Mouse (Mus musculus): ENCODE measurements at regions not wholly inside any gene's neighbourhood (a gene's known extent, or its start where the extent isn't known, plus 50 kb on each side); places are given as distances from the start of the nearest gene placed in this dataset.

- no peak for DNase-seq
These were observed 655.4 kb upstream of the Auts2 start for GRCm38 (mm10) chr5:133198546-133198945.

DNA sequence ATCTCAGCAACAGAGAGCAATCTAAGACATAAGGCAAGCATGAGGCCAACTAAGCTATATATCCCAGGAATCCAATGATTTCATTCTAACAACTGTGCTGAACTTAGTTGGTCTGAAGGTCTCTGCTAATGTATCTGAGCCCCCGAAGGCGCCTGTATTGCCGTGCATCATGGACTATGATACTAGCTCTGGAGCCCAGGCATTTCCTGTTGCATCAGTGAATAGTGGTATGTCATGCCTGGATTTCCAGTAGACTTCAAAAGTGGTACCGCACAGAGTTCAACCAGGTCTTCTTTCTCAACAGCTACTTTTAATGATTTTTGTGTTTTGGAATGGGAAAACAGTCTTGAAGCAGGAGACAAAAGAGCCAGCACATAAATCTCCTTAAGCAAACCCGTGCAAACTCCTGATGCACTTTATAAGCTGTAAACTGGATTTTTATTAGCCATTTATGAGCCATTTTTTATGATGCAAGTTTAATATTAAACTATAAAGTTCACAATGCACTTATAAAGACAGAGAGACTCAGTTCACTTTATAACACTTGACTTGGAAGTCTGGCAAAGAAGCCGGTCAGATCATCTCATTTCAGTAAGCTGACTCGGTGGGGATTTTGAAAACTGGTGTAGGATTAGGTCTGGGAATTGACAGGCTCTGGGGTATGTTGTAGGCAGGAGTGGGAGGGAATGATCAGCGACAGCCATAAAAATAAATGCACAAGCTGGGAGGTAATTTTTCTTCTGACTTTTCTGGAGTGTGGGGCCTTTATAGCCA, 646.8 kb upstream of the Auts2 start:
- no peak for DNase-seq

DNA sequence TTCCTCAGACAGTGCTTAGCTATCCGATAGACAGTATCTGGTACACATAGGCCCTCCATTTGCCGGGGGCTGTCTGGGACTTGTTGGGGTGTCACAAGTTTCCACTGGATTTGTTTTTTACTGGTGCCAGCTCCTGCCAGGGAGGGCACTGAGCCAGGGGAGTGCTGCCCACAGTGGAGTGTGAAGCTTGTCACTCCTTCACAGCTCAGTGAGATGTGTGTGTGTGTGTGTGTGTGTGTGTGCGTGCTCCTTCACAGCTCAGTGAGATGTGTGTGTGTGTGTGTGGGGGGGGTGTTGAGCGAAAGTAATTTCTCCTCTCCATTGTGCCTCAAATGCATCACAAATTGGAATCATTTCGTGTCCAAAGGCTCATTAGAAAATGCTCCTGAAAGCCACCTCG, 632.5 kb upstream of the Auts2 start:
- DNase-seq = no peak

DNA sequence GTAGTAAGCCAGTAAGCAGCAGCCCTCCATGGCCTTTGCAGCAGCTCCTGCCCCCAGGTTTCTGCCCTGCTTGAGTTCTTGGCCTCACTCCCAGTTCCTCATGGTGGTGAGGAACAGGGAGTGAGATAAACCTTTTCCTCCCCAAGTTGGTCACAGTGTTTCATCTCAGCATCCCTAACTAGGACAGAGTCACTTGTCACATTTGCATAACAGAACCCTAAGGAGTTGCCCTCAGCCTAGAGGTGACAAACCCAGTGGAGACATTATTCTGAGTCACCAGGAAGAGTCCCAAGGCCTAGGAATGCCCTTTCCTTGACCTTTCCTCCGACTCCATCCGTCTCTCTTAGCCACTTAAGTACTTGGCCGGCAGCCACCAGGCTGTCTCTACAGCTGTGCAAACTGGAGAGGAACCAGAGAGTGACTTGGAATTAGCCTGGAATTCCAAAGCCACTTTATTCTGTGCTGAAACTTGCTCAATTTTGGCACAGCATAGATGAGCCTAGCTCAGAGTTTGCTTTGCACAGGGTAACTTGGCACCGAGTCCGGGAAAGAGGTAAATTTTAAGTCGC, 630.1 kb upstream of the Auts2 start:
- DNase-seq = no peak

- DNase-seq = no peak
These were observed 629.5 kb upstream of the Auts2 start for GRCm38 (mm10) chr5:133172686-133173085.

DNA sequence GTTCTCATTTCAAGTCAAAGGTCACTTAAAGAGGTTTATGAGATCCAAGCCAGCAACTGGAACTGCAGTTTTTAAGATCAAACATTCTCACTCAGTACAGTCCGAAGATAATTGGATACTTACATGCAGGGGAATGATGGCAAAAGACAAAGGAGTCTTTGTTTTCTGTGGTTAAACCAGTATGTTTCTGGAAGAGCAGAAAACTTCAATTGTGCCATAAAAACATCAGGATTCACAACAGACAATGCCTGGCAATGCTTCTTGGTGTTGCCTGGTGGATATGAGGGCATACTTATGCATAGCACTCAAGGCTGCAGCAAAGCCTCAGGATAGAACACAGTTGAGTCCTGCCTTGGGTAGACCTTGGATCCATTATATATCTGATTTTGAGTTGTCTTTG, 628.1 kb upstream of the Auts2 start:
- DNase-seq = no peak

DNA sequence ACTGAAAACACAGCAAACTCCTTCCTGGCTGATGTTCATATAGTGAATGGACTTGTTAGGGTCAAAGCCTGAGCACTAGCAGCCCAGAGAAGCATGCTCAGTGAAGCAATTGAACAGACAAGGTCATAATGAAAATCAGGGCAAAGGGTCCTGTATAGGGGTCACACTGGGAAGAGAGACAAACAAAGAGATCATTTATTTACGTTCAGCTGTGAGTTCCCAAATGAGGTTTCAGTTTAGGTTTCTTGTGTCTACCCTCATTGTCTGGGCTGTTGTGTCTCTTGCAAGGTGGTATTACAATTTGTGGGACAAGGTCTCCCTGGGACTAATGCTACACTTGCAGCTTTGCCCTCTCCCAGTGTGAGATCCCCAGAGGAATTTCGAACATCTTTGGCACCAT, 624.4 kb upstream of the Auts2 start:
- DNase-seq = no peak

DNA sequence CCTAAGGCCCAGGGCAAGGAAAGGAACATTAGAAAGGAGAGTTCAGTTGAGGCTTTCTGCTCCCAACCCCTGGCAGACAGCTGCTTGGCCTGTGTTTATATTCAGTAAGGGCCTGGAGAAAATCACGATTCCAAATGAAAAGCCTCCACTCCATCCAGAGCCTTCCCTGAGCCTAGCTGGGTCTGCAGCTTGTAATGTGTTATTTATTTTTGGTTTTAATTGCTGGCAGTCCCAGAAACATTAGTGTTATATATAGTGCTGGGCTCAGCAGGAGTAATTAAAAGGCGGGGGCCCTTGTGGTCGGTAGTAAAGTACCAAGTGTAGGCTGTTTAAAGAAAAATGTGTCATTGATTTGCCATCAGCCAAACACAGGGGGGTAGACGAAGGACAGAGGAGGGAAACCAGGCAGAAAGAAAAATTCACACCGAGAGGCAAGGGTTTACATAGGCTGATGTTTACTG, 623.9 kb upstream of the Auts2 start:
- DNase-seq = no peak

GRCm38 (mm10) chr5:133156115-133156857, 613.1 kb upstream of the Auts2 start:
- no peak for DNase-seq

GRCm38 (mm10) chr5:133145996-133146395, 602.9 kb upstream of the Auts2 start:
- DNase-seq = no peak

- no peak for DNase-seq
These were observed 600.5 kb upstream of the Auts2 start for GRCm38 (mm10) chr5:133143679-133144078.

GRCm38 (mm10) chr5:133142401-133143115, 599.4 kb upstream of the Auts2 start:
- DNase-seq = no peak

DNA sequence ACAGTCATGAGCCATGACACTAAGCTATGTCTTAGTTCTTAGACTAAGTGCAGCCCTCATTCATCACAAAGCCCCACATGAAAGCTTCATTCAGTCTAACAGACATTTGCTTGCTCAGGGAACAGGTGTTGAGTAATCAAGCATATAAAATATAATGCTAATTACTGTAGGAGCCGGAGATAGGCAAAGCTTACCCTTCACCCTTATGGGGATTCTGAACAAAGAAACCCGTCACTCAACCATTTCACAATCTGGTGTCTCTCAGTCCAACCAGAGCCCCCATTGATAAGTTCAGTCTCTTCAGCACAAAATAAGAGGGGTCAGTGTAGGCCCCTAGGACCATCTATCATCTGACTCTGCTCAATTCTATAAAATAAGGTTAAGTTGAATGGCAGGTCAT, 587.9 kb upstream of the Auts2 start:
- DNase-seq = no peak

- DNase-seq = no peak
These were observed 587.2 kb upstream of the Auts2 start for GRCm38 (mm10) chr5:133130316-133130715.

DNA sequence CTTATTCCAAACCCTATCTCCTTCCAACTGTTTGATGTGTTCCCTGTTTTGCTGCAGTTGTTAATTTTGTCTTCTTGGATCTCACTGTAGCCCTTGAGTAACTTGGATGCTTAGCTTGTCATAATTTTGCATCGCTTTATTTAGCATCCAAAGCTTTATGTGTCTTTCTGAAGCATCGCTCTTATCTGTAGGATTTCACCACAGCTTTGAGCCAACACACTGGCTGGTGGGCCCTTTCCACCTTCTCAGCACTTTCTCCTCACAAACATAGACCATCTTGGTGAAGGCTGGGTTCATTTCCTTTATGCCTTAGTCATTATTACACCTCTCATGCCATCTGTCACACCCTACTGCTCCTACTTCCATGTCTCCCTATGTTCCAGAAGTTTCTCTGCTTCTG, 581.1 kb upstream of the Auts2 start:
- DNase-seq = no peak

DNA sequence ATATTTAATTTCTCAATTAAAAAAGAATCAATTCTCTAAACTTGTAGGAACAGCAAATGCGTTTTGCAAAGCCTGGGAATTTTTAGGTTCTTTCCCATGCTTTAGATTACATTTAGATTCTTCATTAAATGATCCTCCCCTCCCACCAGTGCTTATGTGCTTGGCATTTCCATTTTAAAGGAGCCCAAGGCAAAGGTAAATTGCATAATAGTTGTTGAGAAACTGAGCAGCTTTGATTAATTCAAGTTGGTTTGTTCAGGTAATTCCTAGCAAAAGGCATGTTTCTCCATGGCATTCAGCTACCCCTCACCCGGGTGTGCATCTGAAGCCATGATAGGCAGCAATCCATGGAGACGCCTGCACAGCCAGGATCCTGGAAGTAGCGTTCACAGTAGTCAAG, 570.8 kb upstream of the Auts2 start:
- no peak for DNase-seq

- DNase-seq = no peak
These were observed 570.0 kb upstream of the Auts2 start for GRCm38 (mm10) chr5:133113183-133113582.

DNA sequence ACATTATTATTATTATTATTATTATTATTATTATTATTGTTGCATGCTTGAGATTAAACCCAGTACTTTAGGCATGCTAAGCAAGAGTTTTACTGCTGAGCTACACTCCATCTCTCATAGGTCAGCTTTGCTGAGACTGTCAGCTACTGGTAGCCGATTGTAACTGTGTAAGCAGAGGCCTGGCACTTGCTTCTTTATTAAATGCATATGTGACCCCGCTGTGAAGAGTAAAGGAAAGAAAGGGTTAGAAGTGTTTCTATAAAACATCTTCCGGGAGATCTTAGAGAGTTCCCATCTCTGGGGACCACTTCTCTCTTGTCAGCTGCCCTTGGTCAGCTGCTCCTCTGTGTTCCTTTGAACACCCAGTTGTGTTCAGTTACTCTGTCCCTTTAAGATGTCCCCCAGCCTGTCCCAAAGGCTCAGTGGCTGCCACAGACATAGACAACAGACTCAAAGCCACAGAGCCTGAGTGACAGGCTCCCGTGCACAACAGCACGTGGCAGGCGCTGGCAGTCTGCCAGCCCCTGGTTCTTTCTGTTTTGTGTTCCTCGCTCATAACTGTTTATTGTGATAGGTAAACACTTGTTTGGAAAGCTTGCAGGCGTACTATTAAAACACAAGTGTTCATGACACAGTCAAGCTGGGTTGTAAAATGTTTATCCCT, 563.7 kb upstream of the Auts2 start:
- DNase-seq = no peak

DNA sequence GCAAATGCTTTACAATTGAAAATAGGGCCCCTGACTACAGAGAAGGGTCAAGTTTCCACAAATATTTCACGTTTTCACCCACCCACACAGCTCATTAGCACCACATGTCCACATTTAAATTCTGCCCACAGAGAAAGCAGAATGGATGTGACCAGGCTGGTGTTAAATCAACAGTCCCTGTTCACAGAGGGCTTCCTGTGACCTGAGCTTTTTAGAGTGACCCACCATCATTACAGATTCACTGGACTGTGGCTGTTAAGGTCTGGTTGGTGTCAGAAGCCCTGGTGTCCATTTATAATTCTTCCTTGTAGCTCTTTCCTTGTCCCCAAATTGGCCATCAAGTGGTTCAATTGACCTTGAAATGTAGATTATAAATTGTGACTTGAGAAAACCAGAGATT, 553.2 kb upstream of the Auts2 start:
- no peak for DNase-seq

- DNase-seq = no peak
These were observed 541.7 kb upstream of the Auts2 start for GRCm38 (mm10) chr5:133084859-133085258.

DNA sequence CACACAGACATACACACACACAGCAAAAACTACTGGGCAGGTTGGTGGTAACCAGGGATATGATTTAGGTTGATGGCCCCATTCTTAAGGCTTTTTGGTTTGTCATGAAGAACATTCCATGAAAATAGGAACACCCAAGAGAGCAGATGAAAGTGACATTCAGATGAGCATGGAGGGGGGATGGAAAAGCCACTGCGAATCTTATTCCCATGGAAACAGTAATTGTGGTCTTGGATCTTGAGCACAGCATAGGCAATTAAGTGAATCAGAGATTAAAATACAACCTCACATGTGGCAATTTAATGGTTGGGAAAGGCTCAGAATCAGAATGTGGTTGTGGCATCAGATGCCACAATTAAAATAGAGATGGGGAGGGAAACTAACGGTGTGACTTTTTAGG, 537.6 kb upstream of the Auts2 start:
- DNase-seq = no peak

DNA sequence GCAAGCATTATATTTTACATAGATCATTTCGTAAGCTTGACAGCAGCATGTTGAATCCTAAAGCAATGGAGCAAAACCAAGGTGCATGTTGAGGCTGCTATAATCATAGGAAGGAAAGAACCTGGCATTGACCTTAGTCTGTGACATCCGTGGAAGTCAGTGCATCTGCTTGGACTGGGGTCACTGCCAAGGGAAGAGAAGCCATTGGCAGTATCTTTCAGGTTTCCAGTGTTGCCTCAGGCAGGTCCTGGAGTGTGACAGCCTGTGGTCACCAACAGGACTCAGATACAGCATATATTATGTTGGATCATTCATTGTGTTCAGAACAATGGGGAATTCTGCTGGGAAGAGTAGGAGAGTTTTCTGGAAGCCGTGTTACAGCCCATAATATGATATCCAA, 535.8 kb upstream of the Auts2 start:
- DNase-seq = no peak

GRCm38 (mm10) chr5:133078390-133078789, 535.2 kb upstream of the Auts2 start:
- no peak for DNase-seq

Measured in thymus, postnatal 4 days (tissue).